Mouse (Mus musculus): ENCODE data around the gene Arhgap42. TPM values are rescaled to one million over a fixed set of nuclear protein-coding genes. Genes with fewer than 3 reads are reported as not detected.

The Arhgap42 gene
- polyA plus RNA-seq, 1 experiment from 2014 or later = 43.5 TPM

GRCm38 (mm10) chr9:9093096-9093495 lies 145.8 kb downstream of the Arhgap42 start:
- Histone ChIP-seq H3K4me1 (no peaks in the 10 kb centered on the region), H3K36me3 (no peaks in the 10 kb centered on the region), H3K4me3 (replicated peaks) (no peak overlapping the region), H3K27ac (no peak overlapping the region), H3K27me3 (no peaks in the 10 kb centered on the region), H3K9me3 (replicated peaks) (no peaks in the 10 kb centered on the region), H3K9ac (no peak overlapping the region), H3K4me2 (no peak overlapping the region)
- ATAC-seq (replicated peaks; ENCODE audit: low FRiP score) = no peak
- WGBS = 53% methylated on average over 1 of the region's 1 CpGs

- H3K36me3 ChIP-seq = no peaks in the 10 kb centered on the region
- no peaks in the 10 kb centered on the region for H3K27me3 ChIP-seq
- no peak overlapping the region for H3K27ac ChIP-seq
- no peak overlapping the region for H3K4me2 ChIP-seq
- H3K9ac ChIP-seq = no peak overlapping the region
- WGBS = 71% methylated on average over 2 of the region's 2 CpGs
- ATAC-seq (replicated peaks; ENCODE audit: low FRiP score) = no peak; the same call in 1 of the 2 replicates
- no peaks in the 10 kb centered on the region for H3K9me3 ChIP-seq (replicated peaks)
- H3K4me1 ChIP-seq = no peaks in the 10 kb centered on the region
- H3K4me3 ChIP-seq (replicated peaks) = no peak overlapping the region
Measured at GRCm38 (mm10) chr9:9083441-9083840, 155.5 kb downstream of the Arhgap42 start.

- H3K27ac ChIP-seq = no peak overlapping the region
- H3K4me1 ChIP-seq = no peaks in the 10 kb centered on the region
- no peaks in the 10 kb centered on the region for H3K9me3 ChIP-seq (replicated peaks)
- ATAC-seq (replicated peaks; ENCODE audit: low FRiP score) = no peak
- no peak overlapping the region for H3K9ac ChIP-seq
- no peaks in the 10 kb centered on the region for H3K27me3 ChIP-seq
- H3K36me3 ChIP-seq = peaks cover 10% of the 10 kb centered on the region
- no peak overlapping the region for H3K4me3 ChIP-seq (replicated peaks)
- H3K4me2 ChIP-seq = no peak overlapping the region
Measured at GRCm38 (mm10) chr9:9052920-9053319, 186.0 kb downstream of the Arhgap42 start.

GRCm38 (mm10) chr9:9051184-9051583 lies 187.7 kb downstream of the Arhgap42 start:
- H3K27ac ChIP-seq = no peak overlapping the region
- WGBS = 54% methylated on average over 5 of the region's 5 CpGs
- no peak overlapping the region for H3K9ac ChIP-seq
- H3K4me3 ChIP-seq (replicated peaks) = no peak overlapping the region
- peak; percentile 67; the same call in 1 of the 2 replicates for ATAC-seq (replicated peaks; ENCODE audit: low FRiP score)
- H3K9me3 ChIP-seq (replicated peaks) = no peaks in the 10 kb centered on the region
- H3K4me1 ChIP-seq = no peaks in the 10 kb centered on the region
- H3K4me2 ChIP-seq = no peak overlapping the region
- peaks cover 3% of the 10 kb centered on the region; the same call in 1 of the 2 replicates for H3K36me3 ChIP-seq
- no peaks in the 10 kb centered on the region for H3K27me3 ChIP-seq

GRCm38 (mm10) chr9:9049202-9049601 lies 189.7 kb downstream of the Arhgap42 start:
- H3K4me3 ChIP-seq (replicated peaks) = no peak overlapping the region
- H3K4me1 ChIP-seq = no peaks in the 10 kb centered on the region
- H3K9me3 ChIP-seq (replicated peaks) = no peaks in the 10 kb centered on the region
- 61% methylated on average over 3 of the region's 3 CpGs for WGBS
- H3K4me2 ChIP-seq = no peak overlapping the region
- no peaks in the 10 kb centered on the region for H3K27me3 ChIP-seq
- no peak overlapping the region for H3K27ac ChIP-seq
- no peak for ATAC-seq (replicated peaks; ENCODE audit: low FRiP score)
- H3K36me3 ChIP-seq = peaks cover 16% of the 10 kb centered on the region
- H3K9ac ChIP-seq = no peak overlapping the region

- 91% methylated on average over 7 of the region's 7 CpGs for WGBS
- no peak for ATAC-seq (replicated peaks; ENCODE audit: low FRiP score)
Measured at GRCm38 (mm10) chr9:9041009-9041408, 197.9 kb downstream of the Arhgap42 start.

GRCm38 (mm10) chr9:9037017-9037671 lies 201.8 kb downstream of the Arhgap42 start:
- no peak overlapping the region for H3K4me2 ChIP-seq
- no peak for ATAC-seq (replicated peaks; ENCODE audit: low FRiP score)
- no peak overlapping the region for H3K27ac ChIP-seq
- H3K4me3 ChIP-seq (replicated peaks) = no peak overlapping the region
- no peaks in the 10 kb centered on the region for H3K4me1 ChIP-seq
- H3K9me3 ChIP-seq (replicated peaks) = no peaks in the 10 kb centered on the region
- no peak overlapping the region for H3K9ac ChIP-seq
- WGBS = 83% methylated on average over 3 of the region's 3 CpGs
- H3K36me3 ChIP-seq = peaks cover 8% of the 10 kb centered on the region
- H3K27me3 ChIP-seq = no peaks in the 10 kb centered on the region

More at GRCm38 (mm10) chr9:9041009-9041408, 197.9 kb downstream of the Arhgap42 start:
- H3K9me3 ChIP-seq (replicated peaks) = no peaks in the 10 kb centered on the region
- no peak overlapping the region for H3K4me2 ChIP-seq
- no peaks in the 10 kb centered on the region for H3K27me3 ChIP-seq
- H3K4me1 ChIP-seq = no peaks in the 10 kb centered on the region
- H3K4me3 ChIP-seq (replicated peaks) = no peak overlapping the region
- peaks cover 20% of the 10 kb centered on the region for H3K36me3 ChIP-seq
- no peak overlapping the region for H3K9ac ChIP-seq
- no peak overlapping the region for H3K27ac ChIP-seq

- H3K27ac ChIP-seq = no peak overlapping the region
- H3K4me1 ChIP-seq = no peaks in the 10 kb centered on the region
- 80% methylated on average over 3 of the region's 3 CpGs for WGBS
- no peaks in the 10 kb centered on the region for H3K9me3 ChIP-seq (replicated peaks)
- H3K27me3 ChIP-seq = no peaks in the 10 kb centered on the region
- peaks cover 16% of the 10 kb centered on the region; the same call in 1 of the 2 replicates for H3K36me3 ChIP-seq
- H3K9ac ChIP-seq = no peak overlapping the region
- no peak for ATAC-seq (replicated peaks; ENCODE audit: low FRiP score)
- H3K4me2 ChIP-seq = no peak overlapping the region
- H3K4me3 ChIP-seq (replicated peaks) = no peak overlapping the region
Measured at GRCm38 (mm10) chr9:9027904-9028303, 211.0 kb downstream of the Arhgap42 start.

GRCm38 (mm10) chr9:9027445-9027844 lies 211.5 kb downstream of the Arhgap42 start:
- Histone ChIP-seq H3K4me1 (no peaks in the 10 kb centered on the region), H3K27ac (no peak overlapping the region), H3K27me3 (no peaks in the 10 kb centered on the region), H3K4me3 (replicated peaks) (no peak overlapping the region), H3K36me3 (peaks cover 13% of the 10 kb centered on the region; the same call in 1 of the 2 replicates), H3K9me3 (replicated peaks) (no peaks in the 10 kb centered on the region), H3K4me2 (no peak overlapping the region), H3K9ac (no peak overlapping the region)
- WGBS = 10% methylated on average over 5 of the region's 5 CpGs
- ATAC-seq (replicated peaks; ENCODE audit: low FRiP score) = no peak

GRCm38 (mm10) chr9:9015108-9015507 lies 223.8 kb downstream of the Arhgap42 start:
- H3K36me3 ChIP-seq = peaks cover 46% of the 10 kb centered on the region
- no peak overlapping the region for H3K27ac ChIP-seq
- no peaks in the 10 kb centered on the region for H3K27me3 ChIP-seq
- 93% methylated on average over 2 of the region's 2 CpGs for WGBS
- no peaks in the 10 kb centered on the region for H3K9me3 ChIP-seq (replicated peaks)
- ATAC-seq (replicated peaks; ENCODE audit: low FRiP score) = no peak
- no peak overlapping the region for H3K4me3 ChIP-seq (replicated peaks)
- no peak overlapping the region for H3K4me2 ChIP-seq
- no peak overlapping the region for H3K9ac ChIP-seq
- no peaks in the 10 kb centered on the region for H3K4me1 ChIP-seq

GRCm38 (mm10) chr9:9001170-9001569 lies 237.7 kb downstream of the Arhgap42 start:
- Histone ChIP-seq H3K4me3 (replicated peaks) (no peak overlapping the region), H3K4me1 (no peaks in the 10 kb centered on the region), H3K27me3 (no peaks in the 10 kb centered on the region), H3K4me2 (no peak overlapping the region), H3K27ac (no peak overlapping the region), H3K9ac (no peak overlapping the region), H3K9me3 (replicated peaks) (no peaks in the 10 kb centered on the region), H3K36me3 (peaks cover 22% of the 10 kb centered on the region)
- ATAC-seq (replicated peaks; ENCODE audit: low FRiP score) = no peak

GRCm38 (mm10) chr9:8996494-8996893 lies 242.4 kb downstream of the Arhgap42 start:
- Histone ChIP-seq H3K27ac (no peak overlapping the region), H3K4me1 (no peaks in the 10 kb centered on the region), H3K27me3 (no peaks in the 10 kb centered on the region), H3K4me2 (no peak overlapping the region), H3K4me3 (replicated peaks) (no peak overlapping the region), H3K36me3 (peaks cover 29% of the 10 kb centered on the region), H3K9me3 (replicated peaks) (no peaks in the 10 kb centered on the region), H3K9ac (no peak overlapping the region)
- WGBS = 81% methylated on average over 2 of the region's 2 CpGs
- no peak for ATAC-seq (replicated peaks; ENCODE audit: low FRiP score)

GRCm38 (mm10) chr9:8982315-8982714 lies 256.6 kb downstream of the Arhgap42 start:
- Histone ChIP-seq H3K9me3 (replicated peaks) (no peaks in the 10 kb centered on the region), H3K27ac (no peak overlapping the region), H3K9ac (no peak overlapping the region), H3K4me3 (replicated peaks) (no peak overlapping the region), H3K4me2 (no peak overlapping the region), H3K36me3 (no peaks in the 10 kb centered on the region), H3K27me3 (no peaks in the 10 kb centered on the region), H3K4me1 (no peaks in the 10 kb centered on the region)
- ATAC-seq (replicated peaks; ENCODE audit: low FRiP score) = no peak
- 76% methylated on average over 3 of the region's 3 CpGs for WGBS

Data from kidney, embryonic 15.5 days (tissue).